Mouse (Mus musculus): ENCODE data around the gene Aqp1.

The Aqp1 gene

GRCm38 (mm10) chr6:55332100-55332772 is 4.0 kb upstream of the Aqp1 start:
- no peak for DNase-seq (ENCODE audit: low spot score in 2 of 2)

GRCm38 (mm10) chr6:55332773-55333109 is 3.5 kb upstream of the Aqp1 start:
- DNase-seq (ENCODE audit: low spot score in 2 of 2) = no peak

- DNase-seq (ENCODE audit: low spot score in 2 of 2) = no peak
Measured at GRCm38 (mm10) chr6:55337242-55337641, 1.0 kb downstream of the Aqp1 start.

GRCm38 (mm10) chr6:55338077-55338476 is 1.8 kb downstream of the Aqp1 start:
- DNase-seq (ENCODE audit: low spot score in 2 of 2) = no peak

DNA sequence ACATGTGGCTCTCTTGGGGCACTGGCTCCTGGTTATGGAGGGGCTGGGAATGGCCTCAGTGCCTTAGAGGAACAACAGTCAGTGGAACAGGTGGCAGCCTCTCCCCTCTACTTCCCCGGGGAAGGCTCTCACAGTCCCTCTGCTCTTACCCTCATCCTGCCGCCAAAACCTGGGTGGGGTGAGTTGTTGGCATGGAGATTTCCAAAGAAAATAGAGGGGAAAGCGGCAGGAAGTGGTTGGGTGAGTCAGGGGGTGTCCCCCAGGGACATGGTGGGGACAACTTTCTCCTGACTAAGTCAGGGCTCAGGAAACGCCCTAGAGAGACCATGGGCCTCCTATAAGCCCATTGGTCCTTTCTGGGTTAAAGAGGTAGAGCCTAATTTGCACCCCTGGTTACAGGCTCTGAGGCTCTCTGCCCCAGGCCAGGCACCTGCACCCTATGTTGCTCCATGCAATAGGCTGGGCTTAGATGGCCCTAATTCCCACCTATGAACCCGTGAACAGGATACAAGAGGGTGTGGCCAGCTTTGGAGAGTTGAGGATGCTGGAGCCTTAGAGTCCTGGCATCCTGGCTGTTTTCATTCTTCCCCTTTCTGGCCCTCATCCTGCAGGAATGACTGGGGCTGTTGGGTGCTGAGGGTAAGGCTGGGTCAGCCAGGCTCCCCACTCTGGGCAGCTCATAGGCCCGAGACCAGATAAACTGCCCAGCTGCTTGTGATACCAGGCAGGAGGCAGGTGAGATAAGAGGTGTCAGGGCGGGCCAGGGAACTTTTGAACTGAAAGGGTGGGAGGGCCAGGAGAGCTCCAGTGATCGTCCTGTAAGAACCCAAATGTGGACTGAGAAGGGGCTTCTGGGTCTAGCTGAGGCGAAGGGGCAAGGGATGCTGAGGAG is 2.9 kb downstream of the Aqp1 start:
- no peak for DNase-seq (ENCODE audit: low spot score in 2 of 2)

- no peak for DNase-seq (ENCODE audit: low spot score in 2 of 2)
Measured at GRCm38 (mm10) chr6:55341688-55342087, 5.5 kb downstream of the Aqp1 start.

DNA sequence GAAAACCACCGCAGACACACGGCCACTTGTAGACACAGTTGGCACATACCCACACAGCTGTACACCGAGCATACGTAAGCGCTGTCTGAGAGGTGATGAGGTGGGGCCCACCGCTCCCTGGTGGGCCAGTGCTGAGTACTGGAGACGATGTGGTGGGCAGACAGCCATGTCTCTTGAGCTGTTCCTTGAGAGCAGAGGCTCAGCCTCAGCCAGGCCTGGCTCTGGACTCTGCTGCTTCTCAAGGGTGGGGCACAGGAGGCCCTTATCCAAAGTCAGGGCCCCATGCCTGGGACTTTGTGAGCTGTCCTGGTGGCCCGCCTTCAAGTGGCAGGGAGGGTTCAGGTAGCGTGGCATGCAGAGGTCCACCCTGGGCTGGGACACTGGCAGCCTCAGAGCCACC is 6.1 kb downstream of the Aqp1 start:
- DNase-seq (ENCODE audit: low spot score in 2 of 2) = no peak

DNA sequence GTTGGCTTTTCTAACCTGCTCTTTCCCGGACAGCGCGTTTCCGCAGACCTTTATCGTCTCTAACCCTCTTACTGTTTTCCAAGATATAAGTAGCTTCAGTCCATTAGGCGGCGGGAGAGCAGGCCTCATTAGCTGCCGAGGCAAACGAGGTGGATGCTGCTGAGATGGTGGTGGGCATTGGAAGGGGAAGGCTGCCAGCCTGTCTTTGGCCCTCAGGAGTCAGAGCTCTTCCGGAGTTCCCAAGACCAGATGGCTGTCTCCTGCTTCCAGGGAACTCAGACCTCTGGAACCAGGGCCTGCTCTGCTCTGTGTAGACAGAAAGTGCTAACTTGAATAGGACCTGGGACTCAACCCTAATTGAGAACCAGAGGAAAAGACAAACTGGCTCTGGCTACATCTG is 7.2 kb downstream of the Aqp1 start:
- no peak for DNase-seq (ENCODE audit: low spot score in 2 of 2)

DNA sequence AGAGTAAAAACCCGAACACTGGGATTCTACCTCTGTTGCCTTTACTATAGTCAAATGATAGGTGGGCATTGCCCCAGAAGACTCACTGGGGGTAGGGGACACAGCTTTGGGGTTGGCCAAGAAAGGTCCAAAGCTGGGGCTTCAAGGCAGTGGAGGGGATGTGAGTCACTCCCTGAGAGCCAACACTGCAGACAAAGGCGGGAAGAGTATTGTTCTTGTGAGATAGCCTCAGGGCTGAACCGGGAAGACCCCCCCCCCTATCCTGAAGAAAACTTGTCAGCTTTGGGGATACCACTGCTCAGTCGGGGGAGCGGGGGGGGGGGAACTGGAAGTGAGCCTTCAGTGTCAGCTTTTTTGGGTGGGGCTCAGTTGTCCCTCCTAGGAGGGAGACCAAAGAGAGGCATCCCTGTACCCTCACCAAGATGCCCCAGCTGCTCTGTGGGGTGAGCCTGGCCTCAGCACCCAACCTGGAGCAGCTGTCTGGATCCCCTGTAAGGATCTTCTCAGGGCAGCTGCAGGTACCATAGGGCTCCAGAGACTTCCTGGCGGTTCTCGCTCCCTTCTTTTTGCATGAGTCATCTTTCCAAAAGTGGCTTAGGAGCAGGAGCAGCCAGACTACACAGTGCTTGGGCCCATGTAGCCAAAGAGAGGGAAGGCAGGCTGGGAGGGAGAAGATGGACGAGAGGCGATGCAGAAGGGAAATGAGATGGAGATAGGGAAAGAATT is 8.2 kb downstream of the Aqp1 start:
- DNase-seq (ENCODE audit: low spot score in 2 of 2) = no peak

DNA sequence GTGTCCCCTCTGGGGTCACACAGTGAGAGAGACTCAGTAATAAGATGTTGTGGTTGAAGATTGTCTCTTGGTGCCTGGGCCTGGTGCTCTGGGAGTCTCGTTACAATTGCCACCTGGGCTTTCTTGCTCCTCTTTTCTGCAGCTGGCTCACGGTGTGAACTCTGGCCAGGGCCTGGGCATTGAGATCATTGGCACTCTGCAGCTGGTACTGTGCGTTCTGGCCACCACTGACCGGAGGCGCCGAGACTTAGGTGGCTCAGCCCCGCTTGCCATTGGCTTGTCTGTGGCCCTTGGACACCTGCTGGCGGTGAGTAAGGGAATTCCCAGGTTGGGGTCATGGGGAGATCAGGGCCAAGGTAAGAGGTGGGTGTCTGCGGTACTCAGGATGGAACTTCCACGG is 9.0 kb downstream of the Aqp1 start:
- DNase-seq (ENCODE audit: low spot score in 2 of 2) = no peak

- DNase-seq (ENCODE audit: low spot score in 2 of 2) = no peak
Measured at GRCm38 (mm10) chr6:55346491-55346890, 10.3 kb downstream of the Aqp1 start.

GRCm38 (mm10) chr6:55347711-55348571 is 11.7 kb downstream of the Aqp1 start:
- no peak for DNase-seq (ENCODE audit: low spot score in 2 of 2)

DNA sequence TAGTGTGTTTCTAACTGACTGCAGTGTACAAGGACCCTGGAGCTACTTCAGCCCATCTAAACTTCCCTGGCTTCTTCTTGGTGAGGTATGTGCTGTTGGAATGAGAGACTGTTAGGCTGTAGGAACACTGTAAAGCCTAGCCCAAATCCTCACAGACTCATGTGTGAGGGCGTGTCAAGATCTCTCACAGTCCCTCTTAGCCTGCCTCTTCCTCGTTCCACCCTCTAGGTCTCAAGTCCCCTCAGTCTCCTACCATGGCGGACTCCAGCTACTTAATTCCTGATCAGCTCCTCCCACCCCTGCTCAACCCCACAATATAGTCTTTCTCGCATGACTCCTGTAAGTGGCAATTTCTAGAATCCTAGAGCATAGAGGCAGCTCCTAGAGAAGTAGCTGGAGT is 13.0 kb downstream of the Aqp1 start:
- DNase-seq (ENCODE audit: low spot score in 2 of 2) = no peak

- no peak for DNase-seq (ENCODE audit: low spot score in 2 of 2)
Measured at GRCm38 (mm10) chr6:55350383-55350952, 14.2 kb downstream of the Aqp1 start.

DNA sequence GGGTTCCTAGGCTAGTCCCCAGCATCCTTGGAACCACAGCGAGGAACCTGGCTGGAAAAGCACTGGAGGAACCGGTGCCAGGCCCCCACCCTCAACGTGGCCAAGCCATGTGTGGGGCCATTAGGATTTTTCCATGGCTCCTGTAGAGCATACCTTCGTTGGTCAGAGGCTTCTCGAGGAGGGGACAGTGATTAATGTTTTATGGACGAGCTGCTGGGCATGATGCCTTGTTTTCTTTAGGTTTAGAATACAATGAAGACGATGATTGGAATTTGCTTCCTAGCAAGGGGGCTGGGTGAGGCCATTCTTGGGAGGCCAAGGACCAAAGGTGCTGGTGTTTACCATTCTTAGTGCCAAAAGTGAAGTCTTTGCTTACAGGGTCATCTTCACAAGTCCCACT is 15.5 kb downstream of the Aqp1 start:
- no peak for DNase-seq (ENCODE audit: low spot score in 2 of 2)

DNA sequence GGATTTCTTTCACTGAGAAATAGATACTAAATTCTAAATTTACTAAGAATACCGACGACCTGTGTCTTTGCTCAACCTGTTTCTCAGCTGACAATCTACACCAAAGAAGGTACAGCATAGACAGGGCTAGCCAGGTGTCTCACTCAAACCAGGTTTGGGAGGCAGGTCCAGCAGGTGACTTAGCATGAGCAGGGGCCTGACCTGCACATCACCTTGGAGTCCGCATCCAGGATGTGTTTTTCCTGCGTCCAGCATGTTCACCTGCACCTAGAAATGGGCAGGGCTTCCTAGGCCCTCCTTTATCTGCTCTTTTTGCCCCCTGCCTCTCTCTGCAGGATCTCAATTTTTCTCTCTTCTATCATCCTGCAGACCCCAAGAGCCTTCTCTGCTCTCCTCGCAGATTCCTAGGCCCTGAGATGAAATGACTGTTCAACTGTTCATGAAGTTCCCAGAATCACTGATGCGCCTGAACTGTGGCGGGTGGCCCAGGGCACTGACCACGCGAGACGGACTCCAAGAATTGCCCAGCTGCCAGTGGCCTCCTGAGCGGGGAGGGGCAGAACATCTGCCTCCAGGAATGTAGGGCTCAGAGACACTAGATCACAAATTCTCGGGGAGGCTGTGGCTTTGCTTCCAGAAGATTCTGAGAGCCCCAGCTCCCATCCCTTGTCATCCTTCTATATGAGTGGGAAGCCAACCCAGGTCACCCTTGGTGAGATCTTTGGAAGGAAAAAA is 17.6 kb downstream of the Aqp1 start:
- DNase-seq (ENCODE audit: low spot score in 2 of 2) = no peak

DNA sequence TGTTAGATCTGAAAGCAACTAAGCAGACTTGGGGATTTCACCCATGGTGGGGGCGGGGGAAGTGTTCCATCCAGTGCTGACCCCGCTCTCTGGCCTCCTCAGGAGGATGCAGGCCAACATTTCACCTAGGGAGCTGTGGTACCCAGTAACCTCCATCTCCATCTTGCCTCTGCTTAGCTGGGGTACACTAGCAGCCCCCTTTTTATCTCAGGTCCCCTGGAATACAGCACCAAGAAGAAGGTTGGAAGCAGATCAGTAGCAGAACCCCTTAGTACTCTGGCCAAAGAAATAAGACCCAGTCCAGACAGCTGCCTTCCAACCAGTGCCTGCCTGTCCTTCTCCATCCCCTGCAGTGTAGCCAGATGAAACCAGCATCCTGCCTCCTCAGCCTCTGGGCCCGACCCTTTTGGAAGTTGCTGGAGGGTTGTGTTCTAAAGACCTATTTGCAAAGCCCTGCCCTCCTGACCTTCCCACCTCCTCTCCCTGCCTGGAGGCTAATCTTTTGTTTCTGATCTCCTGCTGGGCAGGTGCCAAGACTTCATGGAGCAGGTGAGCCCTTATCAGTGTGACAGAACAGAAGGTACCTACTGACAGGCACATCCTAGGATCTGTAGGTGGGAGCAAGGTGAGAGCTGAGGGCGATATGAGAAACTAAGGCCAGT is 18.4 kb downstream of the Aqp1 start:
- no peak for DNase-seq (ENCODE audit: low spot score in 2 of 2)

DNA sequence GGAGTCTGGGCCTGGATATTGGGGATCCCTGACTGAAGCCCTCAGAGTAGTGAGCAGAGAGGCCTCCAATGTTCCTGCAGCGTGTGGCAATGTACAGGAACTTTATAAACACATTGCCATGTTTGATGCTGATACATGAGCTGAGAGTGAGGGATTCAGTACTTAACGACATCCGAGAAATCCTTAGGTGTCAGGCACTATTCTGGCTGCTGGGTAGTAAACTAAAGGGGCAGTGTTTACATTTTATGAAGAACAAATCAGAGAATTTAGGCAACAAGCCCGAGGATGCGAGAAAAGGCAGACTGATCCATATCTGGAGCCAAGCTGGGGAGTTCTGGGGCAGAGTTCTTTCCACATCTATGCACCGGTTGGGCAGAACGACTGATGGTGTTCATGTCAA is 19.3 kb downstream of the Aqp1 start:
- DNase-seq (ENCODE audit: low spot score in 2 of 2) = no peak

DNA sequence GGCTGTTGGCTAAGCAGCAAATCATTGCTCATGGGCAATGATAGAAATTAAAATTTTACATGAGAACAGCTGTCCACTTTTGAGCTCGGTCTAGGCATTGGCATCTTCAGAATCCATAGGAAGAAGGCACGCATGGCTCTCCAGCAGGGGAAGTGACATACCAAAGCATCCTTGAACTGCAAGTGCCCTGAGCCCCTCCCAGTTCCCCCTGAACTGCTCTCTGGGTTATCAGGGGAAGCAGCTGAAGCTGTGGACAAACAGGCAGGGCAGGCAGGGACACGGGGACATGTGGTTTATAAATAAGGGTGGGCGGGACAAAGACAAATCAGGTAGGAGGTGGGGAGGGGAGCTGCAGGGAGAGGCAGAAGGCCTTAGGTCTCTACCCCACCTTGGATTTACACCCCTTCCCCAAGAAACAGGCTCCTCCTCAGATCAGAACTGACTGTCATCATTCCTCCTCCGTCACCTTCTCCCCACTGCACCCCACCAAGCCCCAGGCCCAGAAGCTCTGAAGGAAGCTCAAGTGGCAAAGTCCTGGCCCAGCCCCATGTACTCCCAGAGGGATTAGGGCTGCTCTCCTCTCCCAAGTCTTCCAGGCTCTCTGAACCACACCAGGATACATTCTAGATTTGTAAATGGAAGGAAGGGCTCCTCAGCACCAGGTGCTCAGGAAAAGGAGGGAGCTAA is 19.9 kb downstream of the Aqp1 start:
- DNase-seq (ENCODE audit: low spot score in 2 of 2) = no peak

All from thymus, postnatal 10 days (tissue).